Mouse (Mus musculus) cerebellum, adult 2 months (tissue): ENCODE measurements at regions not wholly inside any gene's neighbourhood (a gene's known extent, or its start where the extent isn't known, plus 50 kb on each side); places are given as distances from the start of the nearest gene placed in this dataset.

Source experiments
- CTCF ChIP-seq: fragments of 200-500 bp; IDR thresholded peaks from 2 replicates; pipeline ENCODE4 v1.5.1; 2011; ENCODE audit warnings: low read depth, mild to moderate bottlenecking, control low read depth, low read length, moderate library complexity, borderline replicate concordance; ENCODE audit not compliant: insufficient read depth
- POLR2A ChIP-seq: fragments of 200-500 bp; IDR thresholded peaks from 2 replicates; pipeline ENCODE4 v1.6.1; 2011; ENCODE audit warnings: low read length, control low read depth, borderline replicate concordance; ENCODE audit not compliant: insufficient read depth

GRCm38 (mm10) chr12:59456175-59456851, 236.8 kb upstream of the Fbxo33 start:
- TF ChIP-seq CTCF, result no peak
- TF ChIP-seq POLR2A, result no peak
